Mouse (Mus musculus) gonadal fat pad, adult 2 months (tissue): ENCODE measurements around the gene Ninl. TPM values are rescaled to one million over a fixed set of nuclear protein-coding genes. Genes with fewer than 3 reads are reported as not detected.

Experiments
- DNase-seq: peaks from one replicate; pipeline ENCODE4 v3.0.0-alpha.2; 2012; ENCODE audit warnings: low read depth
- polyA plus RNA-seq: library from polyadenylated mRNA; depleted of rRNA; stranded (reverse); fragments of >200 nt; gene quantifications from 2 replicates; pipeline ENCODE4 v1.2.3, GENCODE M21; 2012

Gene Ninl
- polyA plus RNA-seq, 1 experiment: 2.2 TPM

DNA sequence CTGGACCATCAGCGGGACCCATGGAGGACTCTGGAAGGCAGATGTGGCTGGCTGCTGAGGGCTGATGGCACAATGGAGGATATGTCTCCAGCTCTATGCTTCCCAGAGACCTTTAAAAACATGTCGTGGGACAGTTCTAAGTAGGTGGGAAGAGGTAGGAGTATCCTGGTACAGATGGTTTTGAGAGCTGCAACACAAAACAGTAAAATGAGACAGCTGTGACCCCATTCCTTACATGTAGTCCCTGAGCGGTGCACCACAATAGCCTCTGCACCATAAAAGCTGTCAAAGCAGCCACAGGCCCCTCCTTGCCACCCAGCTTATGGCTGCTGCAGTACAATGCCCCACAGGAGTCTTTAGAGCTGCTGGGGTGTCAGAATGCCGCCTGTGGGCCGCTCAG, 41.6 kb downstream of the Ninl start:
- DNase-seq: no peak

DNA sequence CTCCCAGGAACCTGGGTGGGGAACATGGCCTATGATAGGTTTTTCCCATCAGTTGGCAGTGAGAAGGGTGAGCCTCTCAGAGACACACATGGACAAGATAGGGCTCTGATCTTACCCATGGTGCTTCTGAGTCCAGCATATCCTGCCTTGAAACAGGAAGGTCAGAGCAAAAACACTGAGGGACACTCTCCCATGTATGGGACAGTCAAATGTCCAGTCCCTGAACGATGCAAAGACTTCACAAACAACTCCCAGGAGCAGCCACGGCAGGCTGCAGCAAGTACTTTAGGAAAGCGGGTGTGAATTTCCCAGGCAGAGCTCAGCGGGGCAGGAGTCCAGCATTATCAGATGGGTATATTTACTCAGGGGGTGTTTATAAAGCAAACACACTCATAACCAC, 43.9 kb downstream of the Ninl start:
- no peak for DNase-seq

DNA sequence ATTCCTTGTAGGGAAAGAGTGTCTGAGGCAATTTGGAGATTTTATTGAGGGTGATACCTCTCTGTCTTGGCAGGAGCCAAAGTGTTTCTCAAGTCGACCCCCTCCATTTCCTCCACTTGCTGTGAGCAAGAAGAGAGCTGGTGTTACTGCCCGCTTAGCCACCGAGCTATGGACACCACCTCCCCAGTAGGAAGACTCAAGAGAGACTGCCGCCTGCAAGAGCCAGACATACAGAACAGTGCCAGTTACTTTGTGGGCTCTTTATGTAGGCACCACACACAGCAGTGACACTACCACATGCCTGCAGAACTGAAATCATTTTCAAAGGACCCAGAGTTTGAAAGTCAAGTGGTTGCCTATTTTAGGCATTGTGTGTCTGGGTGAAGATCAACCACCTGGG, 48.1 kb downstream of the Ninl start:
- no peak for DNase-seq

DNA sequence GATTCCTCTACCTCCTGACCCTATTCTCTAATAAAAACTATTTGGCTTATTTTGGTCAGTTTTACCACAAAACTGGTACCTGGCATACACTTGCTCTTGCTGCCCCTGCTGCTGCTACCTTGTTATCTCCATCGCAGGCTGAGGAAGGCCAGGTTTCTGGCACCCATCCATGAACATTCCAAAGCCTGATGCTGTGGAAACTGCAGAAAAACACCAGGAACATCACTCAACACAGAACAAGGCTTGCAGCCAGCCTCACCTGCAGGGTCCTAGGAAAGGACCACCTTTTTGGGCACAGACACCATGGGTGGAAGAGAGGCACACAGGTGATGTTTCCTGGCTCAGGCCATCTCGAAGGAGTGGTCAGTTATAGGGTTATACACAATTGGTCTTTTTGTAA, 48.7 kb downstream of the Ninl start:
- no peak for DNase-seq

DNA sequence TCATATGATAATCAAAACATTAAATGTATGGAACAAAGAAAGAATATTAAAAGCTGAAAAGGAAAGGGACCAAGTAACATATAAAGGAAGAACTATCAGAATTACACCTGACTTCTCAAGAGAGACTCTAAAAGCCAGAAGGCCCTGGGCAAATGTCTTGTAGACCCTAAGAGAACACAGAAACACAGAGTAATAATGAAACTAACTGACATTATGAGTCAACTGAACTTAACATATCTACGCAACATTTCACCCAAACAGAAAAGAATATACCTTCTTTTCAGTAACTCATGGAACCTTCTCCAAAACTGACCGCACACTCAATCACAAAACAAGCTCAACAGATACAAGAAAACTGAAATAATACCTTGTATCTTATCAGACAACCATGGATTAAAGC, 53.8 kb downstream of the Ninl start:
- no peak for DNase-seq

DNA sequence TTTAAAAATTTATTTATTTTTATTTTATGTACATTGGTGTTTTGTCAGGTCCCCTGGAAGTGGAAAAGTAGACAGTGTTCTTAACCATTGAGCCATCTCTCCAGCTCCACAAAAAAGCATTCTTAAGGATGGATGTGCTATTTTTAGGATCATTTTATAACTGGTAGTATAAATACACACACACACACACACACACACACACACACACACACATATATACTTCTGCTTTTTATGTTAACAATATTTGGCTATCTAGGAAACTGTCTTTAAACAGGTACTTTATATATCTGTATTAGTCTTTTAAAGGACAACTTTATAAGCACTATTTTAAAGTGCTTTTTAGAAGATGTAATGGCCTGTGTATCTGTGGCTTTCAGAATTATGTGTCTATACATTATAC, 57.1 kb downstream of the Ninl start:
- no peak for DNase-seq

DNA sequence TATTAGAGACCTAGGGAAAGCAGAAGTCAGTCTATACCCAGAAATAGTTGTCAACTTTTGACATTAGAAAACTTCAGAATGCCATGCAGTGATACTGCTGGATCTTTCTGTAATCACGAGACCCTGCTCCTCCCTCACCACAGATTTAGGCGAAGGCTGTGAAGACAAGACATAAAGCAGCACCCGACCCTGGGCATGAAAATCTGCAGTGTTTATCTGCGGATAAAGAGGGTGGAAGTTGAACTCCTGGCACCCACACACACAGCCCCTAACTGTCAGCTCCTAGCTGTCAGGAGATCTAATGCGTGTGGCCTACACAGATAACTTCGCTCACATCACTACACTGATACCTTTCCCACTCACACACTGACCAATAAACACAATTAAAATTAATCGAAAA, 57.7 kb downstream of the Ninl start:
- no peak for DNase-seq

DNA sequence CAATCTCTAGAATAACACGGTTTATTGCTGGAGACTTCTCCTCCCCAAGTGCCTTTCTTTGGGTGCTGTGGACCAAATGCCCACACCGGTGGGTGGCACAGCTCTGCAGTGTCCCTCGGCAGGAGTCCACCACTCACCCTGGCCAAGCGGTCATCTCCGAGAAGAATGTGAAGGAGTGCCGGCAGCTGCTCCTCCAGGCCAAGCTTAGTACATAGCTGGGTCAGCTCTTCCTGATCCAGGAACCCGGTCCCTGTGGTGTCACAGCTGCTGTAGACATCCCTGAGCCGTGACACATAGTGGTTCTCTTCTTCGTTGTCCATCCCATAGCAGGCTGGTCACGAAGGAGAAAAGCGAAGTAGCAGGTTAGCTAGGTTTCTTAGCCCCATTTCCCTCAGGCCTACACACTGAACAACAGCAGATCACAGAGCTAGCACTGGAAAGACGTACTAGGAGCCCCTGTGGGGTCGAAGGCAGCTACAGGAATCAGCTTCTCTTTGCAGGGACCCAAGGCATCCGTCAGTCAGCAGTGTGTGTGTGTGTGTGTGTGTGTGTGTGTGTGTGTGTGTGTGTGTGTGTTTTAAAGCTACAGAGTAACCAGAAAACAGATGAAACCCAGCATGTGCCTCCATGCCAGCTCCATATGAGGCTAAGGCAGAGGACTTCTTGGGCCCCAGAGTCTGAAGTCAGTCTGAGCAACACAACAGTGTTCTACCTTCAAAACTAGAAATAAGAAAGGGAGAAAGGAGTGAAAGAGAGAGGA, 59.1 kb downstream of the Ninl start:
- no peak for DNase-seq

DNA sequence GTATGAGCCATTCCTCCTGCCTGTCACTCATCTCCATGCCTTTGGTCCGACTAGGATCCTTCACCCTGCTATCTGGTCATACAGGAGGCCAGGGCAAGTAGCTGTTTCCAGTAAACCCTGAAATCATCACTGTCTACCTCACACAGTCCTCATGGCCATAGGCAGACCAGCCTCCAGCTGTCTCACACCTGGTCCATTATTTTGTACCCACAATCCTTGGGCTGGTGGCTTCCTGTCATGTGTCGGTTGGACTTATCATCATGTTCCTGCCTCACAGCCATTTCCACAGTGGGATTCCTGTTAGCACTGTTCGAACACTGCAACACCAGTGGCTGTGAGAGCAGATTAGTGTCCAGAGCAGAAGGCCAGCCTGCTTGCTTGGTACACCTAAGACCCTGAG, 60.4 kb downstream of the Ninl start:
- no peak for DNase-seq

DNA sequence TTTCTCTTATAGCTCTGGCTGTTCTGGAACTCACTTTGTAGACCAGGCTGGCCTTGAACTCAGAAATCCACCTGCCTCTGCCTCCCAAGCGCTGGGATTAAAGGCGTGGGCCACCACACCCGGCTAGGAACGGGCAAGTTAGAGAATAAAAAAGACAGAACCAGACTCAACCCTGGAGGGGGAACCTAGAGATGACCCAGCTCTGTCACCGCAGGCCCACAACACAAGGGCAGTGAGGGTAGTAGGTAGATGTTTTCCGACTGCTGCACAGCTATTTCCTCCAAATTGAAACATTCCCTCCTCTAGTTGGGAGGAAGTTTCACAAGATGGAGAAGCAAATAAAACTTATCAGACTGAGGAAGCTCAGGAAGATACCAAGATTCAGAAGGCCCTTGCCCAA, 61.5 kb downstream of the Ninl start:
- no peak for DNase-seq

DNA sequence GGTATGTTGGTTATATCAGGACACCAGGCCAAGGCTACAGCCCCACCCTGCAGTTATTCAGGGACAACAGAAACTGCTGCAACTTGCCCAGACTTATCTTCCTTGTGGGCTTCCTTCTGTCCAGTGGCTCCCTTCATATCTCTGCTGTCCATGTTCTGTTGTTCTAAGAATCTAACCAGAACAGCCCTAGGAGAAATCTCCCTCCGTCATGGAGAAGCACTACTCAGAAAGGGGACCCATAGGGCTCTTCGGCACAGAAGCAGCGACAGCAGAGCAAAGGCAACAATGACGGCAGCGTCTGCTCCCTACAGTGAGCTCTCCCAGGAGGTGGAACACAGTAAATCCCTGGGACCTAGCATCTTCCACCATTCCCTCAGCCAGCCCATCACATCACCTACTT, 62.3 kb downstream of the Ninl start:
- DNase-seq: no peak

DNA sequence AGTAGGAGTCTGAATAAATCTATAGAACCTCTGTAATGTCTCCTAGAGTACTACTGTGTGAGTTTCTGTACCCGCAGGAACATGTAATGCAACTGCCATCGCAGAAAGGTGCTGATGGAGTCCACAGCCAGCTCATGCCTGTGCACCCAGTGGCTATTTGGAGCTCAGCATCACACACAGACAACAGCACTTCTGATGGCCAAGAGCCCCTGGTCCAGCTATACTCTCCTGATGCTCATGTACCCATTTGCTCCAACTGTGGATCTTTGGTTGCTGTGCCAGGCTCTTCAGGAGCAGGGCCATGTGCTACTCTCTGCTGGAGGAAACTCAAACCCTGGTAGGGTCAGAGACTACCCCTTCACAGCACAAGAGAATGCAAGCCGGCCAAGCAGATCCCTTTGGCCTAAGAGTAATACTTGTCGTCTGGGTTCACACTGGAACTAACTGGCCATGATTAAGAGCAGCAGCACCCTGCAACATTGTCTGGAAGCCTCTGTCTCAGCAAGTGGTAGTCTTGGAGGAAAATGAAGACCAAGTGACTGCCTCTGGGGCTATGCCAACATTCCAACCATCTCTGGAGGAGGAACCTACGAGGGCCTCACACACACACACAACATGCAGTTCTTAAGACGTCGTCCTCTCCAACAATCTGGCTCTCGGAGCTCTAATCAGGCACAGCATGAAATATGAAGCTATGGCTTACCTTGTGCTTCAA, 65.6 kb downstream of the Ninl start:
- no peak for DNase-seq

DNA sequence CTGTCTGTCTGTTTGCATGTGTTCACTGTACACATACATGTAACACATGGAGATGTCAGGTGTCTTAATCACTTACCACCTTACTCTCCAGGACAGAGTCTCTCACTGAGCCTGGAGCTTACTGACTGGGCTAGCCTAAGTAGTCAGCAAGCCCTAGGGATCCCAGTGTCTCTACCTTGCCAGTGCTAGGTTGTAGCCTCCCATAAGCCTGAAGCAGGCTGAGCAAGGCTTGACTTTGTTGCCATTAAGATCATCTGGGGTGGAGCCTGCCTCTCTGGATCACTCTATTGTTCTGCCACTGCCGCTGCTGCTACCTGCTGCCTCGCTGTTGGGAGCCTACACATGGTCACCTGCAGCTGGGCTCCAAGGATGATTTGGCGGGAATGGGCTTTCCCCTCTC, 66.5 kb downstream of the Ninl start:
- DNase-seq: no peak

DNA sequence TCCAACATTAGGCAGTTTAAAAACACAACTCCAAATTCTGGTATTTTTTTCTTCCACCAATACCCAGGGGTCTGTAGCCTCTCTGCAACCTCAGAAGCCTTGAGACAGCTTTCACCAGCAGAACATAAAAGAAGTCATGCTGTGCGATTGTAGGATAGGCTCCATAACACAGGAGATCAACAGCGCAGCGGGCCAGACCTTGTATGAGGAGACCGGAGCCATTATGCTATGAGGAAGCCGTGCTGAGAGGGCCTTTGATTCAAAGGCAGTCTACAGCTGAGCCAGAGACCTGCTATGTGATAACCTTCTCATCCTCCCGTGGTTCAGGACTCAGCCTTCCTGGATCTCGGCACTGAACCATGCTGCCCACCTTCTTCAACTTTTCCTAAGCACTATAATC, 67.3 kb downstream of the Ninl start:
- no peak for DNase-seq

DNA sequence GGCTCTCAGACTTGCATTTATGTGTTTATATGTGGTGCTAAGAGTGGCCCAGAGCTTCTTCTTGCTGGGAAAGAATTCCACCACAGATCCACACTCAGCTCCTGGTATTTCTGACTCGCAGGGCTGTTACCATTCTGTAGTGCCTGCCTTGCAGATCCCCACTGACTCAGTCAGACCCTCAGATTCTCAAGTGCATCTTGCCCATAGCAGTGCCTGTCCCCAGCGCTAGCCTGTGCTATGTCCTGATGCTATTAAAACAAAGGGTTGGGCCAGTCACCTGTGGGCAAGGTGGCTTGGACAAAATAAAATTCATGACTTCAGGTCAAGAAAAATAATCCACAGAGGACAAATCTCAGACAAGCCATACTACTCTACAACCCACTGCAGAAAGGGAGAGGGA, 70.0 kb downstream of the Ninl start:
- DNase-seq: no peak

DNA sequence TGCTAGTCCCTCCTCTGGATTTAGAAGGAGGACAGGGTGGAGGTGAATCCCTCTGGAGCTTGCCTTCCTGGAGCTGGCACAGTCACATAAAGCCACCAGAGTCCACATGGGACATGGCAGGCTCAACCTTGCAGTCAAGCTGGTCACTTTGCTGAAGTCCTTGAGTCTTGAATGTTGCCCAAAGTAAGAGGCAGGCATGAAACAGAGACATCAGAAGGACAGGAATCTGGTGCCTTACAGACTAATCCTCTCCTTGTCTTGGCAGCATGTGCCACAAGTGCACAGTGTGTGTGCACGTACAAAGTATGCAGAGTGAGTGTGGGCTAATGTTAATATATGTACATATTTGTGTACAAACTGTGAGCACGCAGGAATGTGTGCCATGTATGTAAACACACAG, 71.7 kb downstream of the Ninl start:
- no peak for DNase-seq

DNA sequence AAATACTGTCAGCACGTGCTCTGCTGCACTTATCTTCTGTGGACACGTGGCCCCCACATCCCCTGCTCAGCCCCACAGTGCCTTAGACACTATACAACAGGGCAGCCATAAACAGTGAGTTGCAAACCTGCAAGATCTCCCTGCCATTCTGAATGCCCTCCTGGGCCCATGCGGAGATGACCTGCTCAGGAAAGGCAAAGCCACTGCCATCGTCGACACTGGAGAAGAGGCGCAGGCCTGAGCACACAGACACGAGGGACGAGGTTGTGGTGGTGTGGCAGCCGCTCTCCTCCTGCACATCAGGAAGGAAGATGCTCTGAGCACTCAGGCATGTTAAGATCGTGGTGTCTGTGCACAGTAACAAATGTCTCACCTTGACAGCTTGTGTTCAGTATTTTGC, 73.2 kb downstream of the Ninl start:
- DNase-seq: no peak

DNA sequence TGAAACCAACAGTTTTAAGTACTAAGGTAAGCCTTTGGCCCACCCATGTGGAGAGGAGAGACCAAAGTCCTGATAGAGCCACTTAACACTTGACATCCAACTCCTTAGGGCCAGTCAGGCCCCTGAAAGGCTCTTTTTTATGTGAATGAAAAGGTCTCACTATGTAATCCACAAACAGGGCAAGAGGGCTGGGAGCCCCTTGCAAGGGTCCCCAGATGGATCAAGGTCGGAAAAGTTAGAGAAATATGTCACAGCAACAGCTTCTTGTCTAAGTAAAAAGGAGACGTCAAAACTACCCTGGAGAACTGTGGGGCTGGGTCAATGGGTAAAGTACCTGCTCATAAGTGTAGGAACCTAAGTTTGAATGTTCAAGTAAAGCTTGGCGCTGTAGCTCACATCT, 74.5 kb downstream of the Ninl start:
- DNase-seq: no peak

DNA sequence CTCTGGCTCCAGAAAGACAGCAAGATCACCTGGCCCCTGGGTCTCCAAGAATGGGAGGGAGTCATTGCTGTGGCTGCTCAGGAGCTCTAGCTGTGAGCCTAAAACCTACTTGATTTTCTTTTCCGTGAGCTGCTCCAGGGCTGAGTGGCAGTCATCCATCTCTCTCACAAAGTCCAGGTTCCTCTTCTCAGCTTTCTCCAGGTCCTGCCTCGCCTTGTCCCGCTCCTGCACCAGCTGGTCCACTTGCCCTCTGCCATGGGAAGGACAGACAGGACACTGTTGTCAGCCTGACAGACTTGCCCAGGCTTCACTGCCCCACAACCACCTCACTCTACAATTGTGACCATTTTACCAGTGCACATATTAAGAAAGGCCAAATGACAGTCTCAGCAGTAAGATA, 75.9 kb downstream of the Ninl start:
- no peak for DNase-seq

DNA sequence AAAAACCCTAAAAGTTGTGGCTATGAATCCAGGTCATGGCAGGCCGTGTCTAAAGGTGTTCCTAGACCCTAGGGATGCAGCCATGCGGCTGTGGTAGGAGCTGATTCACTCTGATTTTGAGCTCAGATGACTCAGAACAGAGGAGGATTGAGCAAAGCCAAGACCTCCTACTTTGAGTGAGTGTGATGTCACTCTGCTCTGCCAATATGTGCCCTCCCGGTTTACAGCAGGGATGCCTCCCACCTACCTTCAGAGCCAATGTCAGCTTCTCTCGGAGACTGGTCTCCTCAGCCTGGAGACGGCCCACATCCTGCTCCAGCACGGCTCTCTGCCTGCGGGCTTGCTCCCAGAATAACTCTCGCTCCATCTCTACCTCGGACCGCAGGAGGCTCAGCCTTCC, 79.7 kb downstream of the Ninl start:
- DNase-seq: no peak

DNA sequence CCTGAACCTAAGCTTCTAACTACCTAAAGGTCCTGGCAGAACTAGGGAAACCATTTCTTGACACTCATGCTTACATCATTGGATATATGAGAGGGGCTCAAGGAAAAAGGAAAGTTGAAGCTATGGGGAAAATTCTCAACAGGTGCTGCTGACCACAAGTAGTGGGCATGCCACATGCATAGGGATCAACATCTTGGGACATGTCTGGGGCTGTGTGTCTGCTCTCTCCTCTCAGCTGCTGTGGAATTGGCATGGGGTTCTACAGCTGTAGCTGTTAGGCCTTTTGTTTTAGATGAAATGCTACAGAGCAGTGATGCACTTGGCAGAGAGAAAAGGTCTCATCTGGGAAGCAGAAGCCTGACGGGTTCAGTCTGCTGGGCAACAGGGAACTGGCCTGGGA, 83.3 kb downstream of the Ninl start:
- no peak for DNase-seq

DNA sequence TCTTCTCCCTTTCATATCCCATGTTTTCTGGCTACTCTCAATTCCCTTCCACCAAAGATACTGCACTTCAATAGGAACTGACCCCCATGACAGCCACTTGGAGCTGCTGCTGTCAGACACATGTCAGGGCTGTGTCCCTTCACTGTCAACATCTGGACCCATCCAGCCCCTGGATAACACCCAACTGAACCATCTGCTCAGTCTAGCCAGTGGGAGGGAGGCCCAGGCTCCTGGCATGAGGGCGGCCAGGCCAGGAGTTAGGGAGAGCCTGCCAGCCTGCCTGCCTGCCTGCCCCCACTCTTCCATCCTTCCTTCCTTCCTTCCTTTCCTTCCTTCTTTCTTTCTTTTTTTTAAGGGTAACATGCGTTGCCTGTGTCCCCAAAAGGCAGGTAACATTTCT, 88.0 kb downstream of the Ninl start:
- no peak for DNase-seq

DNA sequence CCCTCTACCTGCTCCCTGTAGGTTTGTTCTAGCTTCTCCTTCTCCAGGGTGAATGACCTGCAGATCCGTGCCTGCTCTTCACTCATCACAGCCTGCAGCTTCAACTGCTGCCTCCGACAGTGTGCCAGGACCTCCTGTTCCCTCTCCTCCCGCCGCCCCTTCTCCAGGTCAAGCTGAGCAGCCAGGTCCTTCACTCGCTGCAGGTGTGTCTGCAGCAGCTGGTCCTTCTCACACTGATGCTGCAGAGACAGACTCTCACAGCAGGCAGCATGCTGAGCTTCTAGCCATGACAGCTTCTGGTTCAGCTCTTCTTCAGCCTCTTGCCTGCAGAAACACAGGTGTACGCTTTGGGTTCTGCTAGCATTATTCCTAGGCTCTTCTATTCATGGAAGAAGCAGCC, 89.1 kb downstream of the Ninl start:
- DNase-seq: no peak

DNA sequence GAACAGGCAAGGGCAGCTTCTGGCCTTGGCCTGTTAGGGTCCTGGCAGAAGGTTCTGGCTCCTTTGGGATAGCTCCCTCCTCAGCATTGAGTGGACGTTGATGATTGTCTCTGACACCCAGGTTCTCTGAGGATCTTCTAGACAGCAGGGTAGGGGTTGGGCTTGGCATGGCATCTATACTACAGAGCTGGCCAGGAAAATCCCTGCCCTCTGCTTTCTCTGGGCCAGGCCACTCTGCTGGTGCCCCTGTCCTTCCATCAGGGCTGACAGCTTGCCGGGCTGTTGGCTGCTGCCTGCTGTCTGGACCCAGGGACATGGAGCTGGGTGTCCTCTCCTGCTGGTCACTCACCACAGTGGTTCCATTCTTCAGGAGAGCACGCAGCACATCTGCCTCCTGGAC, 89.5 kb downstream of the Ninl start:
- no peak for DNase-seq
